Mouse (Mus musculus): Measurements from ENCODE around the gene Gm20896. TPM values are rescaled to one million over a fixed set of nuclear protein-coding genes. Genes with fewer than 3 reads are reported as not detected.
"Not testable (repeated sequence)": the region's sequence is repeated elsewhere in the genome, so short reads cannot be mapped to it uniquely, and the experiment has no call there.

Gene Gm20896
- total RNA-seq (2017), result not detected in 2 replicates

GRCm38 (mm10) chrY:35921426-35921825 is at the start of gene Gm20896:
Gene Gm20896 (minus strand): TSS chrY:35921526.
- not testable (repeated sequence) for ATAC-seq (replicated peaks in 1 of 2; ENCODE audit: insufficient read depth in 1 of 2, low FRiP score in 2 of 2, low TSS enrichment in 1 of 2, low read depth in 1 of 2, poor library complexity in 2 of 2, severe bottlenecking in 2 of 2)
